Mouse (Mus musculus) heart, adult 2 months (tissue): ENCODE measurements around the gene Zfand3.

Experiments
- CTCF ChIP-seq: fragments of 200-600 bp; IDR thresholded peaks from 2 replicates; pipeline ENCODE4 v1.8.1; 2022; ENCODE audit warnings: antibody characterized with exemption, mild to moderate bottlenecking, moderate library complexity
- EP300 ChIP-seq: fragments of 200-500 bp; IDR thresholded peaks from 2 replicates; pipeline ENCODE4 v1.6.1; 2011; ENCODE audit warnings: low read depth, low read length, control low read depth; ENCODE audit not compliant: insufficient read depth
- POLR2A ChIP-seq: fragments of 200-500 bp; IDR thresholded peaks from 2 replicates; pipeline ENCODE4 v1.6.1; 2011; ENCODE audit warnings: mild to moderate bottlenecking, low read depth, low read length, control low read depth; ENCODE audit not compliant: insufficient read depth

GRCm38 (mm10) chr17:30006877-30007276, 2.3 kb downstream of the Zfand3 start:
- TF ChIP-seq POLR2A (no peak), CTCF (no peak), EP300 (no peak)
